Mouse (Mus musculus) ovary, postnatal 14 days (tissue): ENCODE results near the gene Nptn.
"Not testable (repeated sequence)": the region's sequence is repeated elsewhere in the genome, so short reads cannot be mapped to it uniquely, and the experiment has no call there.

Source experiments
- DNase-seq: peaks from one replicate; pipeline ENCODE4 v3.0.0; 2022; ENCODE audit warnings: low spot score

The Nptn gene

DNA sequence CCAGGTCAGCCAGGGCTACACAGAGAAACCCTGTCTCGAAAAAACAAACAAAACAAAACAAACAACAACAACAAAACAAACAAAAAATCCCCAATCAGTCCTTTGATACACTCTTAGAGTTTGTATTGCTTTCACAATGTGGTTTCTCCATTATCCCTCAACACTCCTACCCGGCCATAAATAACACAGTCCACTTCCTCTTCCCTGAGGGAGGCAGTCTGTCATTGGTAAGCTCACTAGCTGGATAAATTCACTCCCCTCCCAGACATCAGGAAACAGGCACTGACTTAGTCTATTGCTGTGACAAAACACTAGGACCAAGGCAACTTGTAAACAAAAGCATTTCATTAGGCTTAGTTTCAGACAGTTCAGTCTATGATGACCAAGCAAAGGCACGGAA is 21.8 kb upstream of the Nptn start:
- DNase-seq = no peak

DNA sequence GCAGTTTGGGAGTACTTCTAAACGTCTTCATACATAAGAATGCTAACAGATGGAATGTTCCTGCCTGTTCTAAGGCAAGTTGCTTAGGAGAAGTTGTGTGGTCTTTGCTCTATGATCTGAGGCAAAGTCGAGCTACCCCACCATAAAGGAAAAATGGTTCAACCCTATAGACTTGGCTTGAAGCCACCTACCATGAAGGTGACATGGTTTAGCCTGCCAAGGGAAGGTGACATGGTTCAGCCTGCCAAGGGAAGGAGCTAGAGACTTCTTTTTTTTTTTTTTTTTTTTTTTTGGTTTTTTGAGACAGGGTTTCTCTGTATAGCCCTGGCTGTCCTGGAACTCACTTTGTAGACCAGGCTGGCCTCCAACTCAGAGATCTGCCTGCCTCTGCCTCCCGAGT is 16.1 kb upstream of the Nptn start:
- DNase-seq = not testable (repeated sequence)

DNA sequence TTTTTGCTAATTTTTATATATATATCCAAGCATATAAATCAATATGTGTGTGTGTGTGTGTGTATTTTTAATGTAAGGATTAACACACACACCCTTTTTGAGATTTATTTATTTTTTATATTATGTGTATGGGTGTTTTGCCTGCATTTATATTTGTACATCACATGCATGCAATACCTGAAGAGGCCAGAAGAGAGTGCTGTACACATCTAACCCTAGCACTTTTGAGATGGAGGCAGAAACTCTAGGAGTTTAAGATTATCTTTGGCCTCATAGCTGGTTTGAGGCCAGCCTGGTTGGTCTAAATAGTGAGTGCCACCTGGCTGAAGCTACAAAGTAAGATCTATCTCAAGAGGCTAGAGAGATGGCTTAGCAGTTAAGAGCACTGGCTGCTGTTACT is 14.4 kb upstream of the Nptn start:
- DNase-seq = no peak

DNA sequence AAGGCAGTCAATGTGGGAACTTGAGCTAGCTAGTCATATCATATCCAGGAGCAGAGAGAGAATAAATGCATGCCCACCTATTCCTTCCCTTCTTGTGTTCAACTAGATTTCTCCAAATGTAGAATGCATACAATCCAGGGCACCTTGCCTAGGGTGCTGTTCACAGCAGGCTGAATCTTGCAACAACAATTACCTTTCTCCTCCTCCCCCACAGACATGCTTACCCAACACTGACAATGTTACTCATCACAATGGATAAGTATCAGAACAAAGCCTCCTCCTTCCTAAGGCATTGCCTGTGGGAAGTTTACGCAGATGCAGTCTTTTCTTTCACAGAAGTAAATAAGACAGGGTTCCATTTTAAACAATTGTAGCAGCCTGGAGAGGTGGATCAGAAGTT is 11.0 kb upstream of the Nptn start:
- DNase-seq = no peak

DNA sequence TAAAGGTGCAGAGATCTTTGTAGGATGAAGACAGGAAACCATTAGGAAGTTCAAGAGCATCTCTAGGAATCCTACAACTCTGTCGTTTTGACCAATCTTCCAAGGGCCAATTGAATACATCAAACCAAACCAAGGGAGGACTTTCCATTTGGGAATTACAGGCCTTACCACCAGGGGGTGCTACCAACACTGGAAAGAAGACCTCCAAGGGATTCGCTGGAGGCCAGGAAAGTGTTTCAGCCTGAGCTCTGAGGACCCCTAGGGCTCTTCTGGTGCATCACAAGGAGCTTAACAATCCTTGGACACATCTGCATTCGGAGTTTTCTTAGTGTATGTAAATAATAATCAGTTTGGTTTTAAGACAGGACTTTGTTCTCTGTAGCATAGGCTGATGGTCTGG is 3.4 kb upstream of the Nptn start:
- peak; percentile 90 for DNase-seq

DNA sequence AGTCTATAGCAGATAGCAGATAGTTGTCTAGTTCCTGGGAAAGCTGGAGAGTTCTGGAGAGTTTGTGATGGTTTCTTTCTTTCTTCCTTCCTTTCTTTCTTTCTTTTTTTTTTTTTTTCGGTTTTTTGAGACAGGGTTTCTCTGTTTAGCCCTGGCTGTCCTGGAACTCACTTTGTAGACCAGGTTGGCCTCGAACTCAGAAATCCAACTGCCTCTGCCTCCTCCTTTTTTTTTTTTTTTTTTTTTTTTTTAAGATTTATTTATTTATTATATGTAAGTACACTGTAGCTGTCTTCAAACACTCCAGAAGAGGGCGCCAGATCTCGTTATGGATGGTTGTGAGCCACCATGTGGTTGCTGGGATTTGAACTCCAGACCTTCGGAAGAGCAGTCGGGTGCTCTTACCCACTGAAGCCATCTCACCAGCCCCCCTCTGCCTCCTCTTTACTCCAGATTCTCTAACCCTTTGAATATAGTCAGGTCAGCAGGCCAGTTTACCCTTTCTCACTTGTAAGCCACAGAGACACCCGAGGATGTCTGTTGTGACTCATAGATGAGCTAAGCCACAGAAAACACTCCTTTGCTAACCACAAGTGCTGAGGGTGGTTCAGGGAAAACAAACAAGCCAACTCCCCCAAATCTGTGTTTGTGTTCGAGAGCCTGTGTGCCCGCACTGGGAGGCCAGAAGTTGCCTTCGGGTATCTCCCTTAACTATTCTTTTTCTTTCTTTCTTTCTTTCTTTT is 1.4 kb upstream of the Nptn start:
- not testable (repeated sequence) for DNase-seq

DNA sequence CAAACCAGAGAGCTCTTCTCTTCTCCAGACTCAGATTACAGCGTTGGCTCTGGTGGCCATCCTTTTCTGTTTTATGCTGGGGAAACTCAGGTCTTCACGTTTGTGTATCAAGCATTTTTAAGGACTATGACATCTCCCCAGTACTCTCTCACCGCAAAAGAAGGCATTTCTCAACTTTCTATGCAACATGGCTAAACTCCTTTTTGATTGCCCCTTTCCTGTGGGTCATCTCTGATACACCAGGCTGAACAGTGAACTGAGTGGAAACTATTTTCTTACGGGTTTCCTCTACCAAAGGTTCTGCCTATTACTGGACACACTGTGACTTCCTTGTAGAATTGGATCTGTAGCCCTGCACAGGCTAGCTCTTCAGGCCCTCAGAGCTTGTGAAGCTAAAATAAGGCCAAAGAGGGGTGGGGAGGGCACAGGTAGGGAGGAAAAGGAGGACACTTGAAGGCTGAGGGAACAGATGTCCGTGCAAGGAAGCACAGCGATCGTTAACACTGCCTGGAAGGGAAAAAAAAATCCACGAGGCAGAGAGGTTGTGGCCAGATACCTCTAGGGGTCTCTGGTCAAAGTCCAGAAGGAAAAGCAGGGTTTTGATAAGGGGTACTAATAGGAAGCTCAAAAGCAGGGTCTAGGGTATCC is 633 bp upstream of the Nptn start:
- DNase-seq = peak; percentile 25

DNA sequence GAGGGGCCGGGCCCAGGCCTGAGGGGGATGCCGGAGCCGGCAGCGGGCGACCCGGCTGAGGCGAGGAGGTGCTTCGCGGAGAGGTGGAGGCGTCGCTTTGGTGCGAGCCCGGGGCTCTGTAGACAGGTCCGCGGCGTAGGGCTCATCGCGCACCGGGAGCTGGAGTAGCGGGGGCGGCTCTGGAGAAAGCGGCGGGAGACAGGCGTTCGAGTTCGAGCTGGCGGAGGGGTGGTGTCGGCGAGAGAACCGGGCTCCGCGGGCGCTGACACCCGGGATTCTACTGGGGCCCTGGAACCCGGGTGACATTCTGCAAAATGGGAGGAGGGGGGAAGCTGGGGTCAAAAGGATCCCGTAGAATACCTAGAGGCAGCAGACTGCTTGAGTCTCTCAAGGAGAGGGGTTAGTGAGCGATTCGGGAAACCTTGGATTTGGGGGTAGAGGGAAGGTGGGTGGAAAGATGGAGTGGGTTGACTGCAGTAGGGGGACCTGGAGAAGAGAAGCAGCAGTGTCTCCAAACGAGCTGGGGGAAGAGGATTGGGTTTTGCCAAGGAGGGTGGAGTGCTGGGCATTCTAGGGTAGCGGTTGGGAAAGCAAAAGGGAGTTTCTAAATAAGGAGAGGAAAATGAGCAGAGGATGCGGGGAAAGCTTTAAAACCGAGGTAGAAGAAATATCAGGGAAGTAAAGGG is 684 bp downstream of the Nptn start:
- no peak for DNase-seq

DNA sequence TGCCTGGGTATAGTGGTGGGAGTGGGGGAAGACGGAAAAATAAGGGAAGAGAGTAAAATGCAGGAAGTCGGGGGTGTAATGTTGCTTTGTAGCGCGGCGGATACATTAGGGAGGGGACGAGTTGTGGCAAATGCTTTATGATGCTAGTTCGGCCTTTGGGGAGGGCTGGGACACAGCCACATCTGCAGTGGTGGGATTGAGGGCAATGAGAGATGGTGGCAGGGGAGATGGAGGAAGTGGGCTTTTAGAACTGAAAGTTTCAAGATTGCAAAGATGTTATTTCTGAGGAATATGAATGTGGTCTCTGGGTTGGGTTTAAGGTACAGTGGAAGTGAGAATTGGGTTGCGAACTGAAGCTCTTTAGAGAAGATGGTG is 1.2 kb downstream of the Nptn start:
- DNase-seq = no peak

DNA sequence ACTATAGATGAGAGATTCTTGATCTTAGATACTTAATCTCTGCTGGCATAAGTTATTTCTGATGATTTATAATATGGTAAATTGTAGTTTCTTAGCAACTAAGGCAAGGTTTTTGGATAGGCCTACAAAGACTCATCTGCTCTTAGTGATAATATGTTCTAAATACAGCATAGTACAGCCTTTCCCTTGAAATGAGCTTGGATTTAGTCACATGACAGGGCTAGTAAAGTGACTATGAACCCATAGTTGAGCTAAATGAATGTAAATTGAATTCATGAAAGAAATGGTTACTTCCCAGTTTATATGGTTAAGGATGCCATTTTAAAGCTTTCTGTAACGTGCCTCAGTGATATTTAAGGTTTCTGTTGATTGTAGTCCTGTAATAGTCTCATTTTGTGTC is 2.3 kb downstream of the Nptn start:
- DNase-seq = no peak

DNA sequence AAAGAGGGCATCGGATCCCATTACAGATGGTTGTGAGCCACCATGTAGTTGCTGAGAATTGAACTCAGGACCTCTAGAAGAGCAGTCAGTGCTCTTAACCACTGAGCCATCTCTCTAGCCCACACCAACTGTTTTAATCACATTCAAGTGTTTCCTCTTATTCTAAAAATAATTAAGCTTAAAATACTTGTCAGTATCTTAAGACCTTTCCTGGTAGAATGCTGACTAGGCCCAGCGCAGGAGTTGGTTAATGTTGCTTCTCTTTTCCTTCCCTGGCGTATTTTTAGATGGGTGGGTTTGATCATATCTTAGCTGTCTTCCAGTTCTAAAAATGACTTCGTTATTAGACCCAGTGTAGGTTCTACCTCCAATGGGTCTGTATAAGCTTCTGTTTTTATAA is 6.6 kb downstream of the Nptn start:
- no peak for DNase-seq

DNA sequence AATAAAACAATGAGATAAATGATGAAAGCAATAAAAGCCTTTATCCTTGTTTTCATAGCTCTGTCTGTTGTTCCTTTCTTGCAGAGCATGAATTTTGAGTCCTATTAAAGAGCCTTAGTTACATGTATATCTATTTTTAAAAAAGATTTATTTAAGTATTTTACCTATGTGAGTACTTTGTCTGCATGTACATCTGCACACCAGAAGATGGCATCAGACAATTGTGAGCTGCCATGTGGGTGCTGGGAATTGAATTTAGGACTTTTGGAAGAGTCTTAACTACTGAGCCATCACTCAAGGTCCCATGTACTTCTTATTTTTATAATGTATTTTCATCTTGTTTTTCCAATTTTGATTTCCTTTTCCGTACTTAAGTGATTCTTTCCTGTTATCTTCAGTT is 13.3 kb downstream of the Nptn start:
- DNase-seq = no peak

DNA sequence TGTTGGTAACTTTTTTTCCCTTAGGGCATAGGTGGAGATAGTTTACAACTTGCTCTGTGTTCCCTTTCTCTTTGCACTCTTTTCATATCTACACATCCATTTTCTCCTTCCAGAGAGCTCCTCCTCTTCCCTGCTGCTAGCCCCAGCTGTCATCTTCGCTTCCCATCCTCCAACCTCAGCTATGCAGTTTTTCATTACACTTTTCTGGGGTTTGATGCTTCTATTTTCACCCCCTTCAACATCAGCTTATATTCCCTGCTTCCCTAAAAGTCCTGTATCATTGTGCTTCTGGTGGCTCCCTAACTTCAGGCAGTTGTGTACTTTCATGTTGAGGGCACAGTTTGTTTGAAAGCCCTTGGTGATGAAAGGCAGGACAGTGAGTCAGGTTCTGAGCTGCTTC is 31.8 kb downstream of the Nptn start:
- DNase-seq = no peak

DNA sequence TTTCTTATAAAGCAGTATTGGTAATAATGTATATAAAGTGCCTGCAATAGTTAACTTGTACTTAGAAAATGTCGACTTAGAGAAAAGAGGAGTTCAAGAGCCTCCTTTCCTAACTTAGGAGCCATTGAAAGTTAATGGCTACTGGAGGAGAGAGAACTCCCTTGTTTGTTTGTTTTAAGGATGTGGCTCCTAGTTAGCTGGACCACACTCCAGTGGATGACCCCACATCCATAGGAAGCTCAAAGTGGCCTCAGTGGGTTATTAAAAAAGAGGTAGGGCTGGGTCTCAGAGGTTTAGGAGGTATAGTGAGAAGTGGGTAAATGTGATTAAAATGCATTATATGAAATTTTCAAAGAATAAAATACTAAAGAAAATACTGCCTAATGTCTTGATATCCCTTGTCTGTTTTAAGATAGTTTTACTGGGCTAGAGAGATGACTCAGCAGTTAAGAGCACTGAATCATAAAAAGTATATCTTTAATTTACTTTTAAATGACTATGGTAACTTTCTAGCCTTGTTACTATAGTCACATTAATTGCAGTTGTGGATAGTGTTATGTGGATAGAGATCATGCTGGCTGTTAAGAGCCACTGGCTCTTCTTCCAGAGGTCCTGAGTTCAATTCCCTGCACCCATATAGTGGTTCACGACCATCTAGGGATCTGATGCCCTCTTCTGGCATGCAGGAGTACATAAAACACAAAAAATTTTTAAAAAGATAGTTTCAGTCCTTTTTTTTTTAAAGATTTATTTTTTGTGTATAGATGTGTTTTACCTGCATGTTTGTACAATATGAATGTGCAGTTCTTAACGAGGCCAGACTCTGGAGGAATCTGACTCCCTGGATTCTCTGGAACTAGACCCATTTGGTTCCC is 33.3 kb downstream of the Nptn start:
- no peak for DNase-seq

DNA sequence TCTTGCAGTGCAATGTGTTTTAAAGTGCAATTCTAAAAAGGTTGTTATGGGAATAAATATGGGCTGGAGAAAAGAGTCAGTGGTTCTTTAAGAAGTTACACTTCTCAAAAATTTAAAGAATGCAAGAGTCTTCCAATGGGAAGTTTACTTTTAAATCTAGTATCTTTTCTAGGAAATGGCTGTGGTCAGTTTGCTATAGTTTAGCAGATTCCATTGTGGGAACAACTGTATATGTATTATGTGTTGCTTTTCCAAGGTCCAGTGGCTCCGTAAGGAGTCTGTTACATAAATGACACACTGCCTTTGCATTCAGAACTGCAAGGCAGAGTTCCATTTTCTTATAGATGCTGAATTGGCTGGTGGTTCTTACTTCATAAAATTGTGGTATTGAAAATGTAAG is 41.0 kb downstream of the Nptn start:
- no peak for DNase-seq

DNA sequence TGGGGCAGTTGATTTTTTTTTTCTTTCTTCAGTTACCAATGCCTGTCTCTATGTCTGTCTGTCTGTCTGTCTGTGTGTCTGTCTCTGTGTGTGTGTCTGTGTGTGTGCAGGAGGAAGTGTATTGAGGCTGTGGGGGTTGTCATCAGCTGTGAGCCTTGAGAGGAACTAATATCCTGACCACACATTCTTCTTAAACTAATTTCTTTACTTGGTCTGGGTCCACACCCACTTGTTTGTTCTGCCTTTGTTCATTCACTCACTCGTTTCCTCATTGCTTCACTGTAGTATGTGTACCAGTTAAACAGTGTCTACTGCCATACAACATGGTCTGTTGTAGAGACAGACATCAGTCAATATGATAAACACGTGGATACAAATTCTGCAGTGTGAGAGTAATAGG is 45.2 kb downstream of the Nptn start:
- DNase-seq = no peak

DNA sequence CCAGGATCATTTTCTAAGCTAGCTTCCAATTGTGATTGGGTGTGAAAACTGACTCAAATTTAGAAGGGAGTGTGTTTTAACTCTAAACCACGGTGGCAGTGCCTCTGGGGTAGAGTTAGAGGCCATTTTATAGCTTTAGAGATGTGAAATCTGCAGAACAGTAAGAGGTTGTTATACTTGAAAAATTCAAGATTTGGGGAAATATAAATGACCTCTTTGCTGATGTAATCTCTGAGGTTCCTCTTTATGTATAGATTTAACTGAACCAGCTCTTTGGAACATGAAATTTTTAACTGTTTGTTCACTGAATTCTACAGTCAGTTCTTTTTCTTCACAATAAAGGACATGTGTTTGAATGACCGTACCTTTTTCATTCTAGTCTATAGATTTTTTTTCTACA is 48.4 kb downstream of the Nptn start:
- no peak for DNase-seq

DNA sequence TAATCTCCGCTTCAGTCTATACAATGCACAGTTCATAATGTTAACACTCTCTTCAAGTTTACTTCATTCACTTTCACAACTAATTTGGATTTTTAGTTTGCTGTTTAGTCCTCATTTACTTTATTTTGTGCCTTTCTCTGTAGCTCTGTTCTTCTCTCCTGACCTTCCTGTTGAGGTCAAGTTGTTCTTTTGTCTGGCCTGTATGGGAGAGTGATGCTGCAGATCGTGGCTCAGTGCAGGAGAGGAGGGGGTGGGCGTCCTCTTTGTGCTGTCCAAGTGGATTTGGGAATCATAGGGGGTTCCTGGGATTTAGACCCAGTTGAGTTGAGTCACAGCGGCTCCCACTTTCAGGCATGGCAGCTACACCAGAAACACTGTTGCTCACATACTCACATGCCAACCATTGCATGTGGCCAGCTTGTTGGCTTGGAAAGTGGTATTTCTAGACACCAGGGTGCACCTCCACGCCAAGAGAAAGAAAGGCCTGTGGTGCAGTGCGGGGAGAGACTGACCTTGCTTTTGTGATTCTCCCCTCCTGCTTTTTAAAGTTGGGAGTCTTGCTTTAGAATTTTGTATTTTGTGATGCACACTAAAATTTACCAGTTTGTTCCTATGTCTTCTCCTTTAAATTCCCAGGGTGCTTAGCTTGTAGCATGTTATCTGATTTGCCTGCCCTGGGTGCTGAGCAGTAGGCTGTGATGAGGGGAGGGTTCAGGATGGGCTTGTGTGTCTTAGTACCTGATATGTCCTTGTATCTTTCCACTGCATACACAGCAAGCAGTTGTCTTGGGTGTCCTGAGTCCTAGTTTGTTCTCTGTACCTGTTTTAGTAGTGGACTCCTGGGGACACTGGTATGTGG is 66.6 kb downstream of the Nptn start:
- no peak for DNase-seq

DNA sequence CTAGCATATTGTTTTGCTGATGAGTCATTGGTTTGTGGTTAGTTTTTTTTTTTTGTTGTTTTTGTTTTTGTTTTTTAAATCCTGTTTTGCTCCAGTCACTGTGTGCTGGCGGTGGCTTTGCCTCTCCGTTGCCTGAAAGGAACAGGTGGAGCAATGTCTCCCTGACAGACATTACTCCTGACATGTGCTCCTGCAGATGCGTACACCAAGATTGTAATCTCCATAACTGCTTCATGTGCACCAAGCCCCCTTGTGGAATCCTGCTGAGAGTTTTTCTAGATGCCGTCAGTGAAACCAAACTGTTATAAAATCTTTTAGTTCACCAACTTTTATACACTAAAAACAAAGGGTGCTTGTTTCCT is 67.2 kb downstream of the Nptn start:
- DNase-seq = no peak

DNA sequence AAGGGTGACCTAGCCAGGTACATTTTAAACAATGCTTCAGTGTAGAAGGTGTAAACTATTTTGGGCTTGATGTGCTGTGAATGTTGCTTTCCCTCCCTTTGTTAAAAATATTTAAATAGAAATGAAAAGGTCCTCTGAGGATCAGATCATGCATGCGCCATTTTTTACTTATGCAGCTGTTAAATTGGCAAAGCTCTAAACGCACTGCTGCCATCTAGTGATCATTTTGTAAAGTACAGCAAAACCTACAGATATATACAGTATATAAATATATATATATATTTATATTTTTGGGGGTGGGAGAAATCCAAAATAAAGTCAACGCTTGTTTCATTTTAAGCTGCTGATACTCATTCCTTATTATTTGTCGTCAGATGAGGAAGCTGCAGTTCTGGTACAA is 70.0 kb downstream of the Nptn start:
- peak; percentile 23 for DNase-seq

DNA sequence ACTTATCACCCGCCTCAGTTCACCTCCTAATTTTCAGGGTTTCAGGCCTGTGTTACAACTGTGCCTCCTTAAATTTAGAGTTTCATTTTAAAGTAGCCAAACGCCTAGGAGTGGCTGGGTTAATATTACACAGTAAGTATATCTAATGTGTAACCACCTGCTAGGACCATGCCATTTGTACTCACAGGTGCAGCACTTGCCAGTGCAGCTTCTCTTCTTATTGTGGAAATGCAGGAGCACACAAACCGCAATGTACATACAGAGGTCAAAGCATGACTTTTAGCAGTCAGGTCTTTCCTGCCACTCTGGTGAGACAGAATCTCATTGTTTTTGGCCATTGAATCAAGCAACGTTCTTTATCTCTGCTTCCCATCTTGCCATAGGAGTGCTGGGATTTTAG is 72.5 kb downstream of the Nptn start:
- DNase-seq = no peak

DNA sequence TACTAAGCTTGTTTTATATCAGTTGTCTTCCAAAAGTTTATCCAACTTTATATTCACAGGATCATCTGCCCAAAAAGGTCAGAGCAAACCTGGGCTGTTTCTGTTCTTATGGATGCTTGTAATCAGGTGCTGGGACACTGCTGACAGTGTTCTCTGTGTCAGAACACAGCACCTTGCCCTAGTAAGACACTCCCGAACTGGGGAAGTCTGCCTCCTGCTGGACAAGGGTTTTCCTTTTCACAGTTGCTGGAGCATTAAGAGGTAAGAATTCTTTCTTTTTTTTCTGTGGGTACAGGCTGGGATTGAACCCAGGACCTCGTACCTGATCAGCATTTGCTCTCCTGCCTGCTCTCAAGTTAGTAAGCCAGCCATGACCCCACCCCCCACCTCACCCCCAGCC is 74.4 kb downstream of the Nptn start:
- no peak for DNase-seq
